Mouse (Mus musculus) embryo, embryonic 11.5 days (tissue): Measurements from ENCODE around the gene Prdx3.

Experiments used
- DNase-seq: peaks from one replicate; pipeline ENCODE4 v3.0.0-alpha.2; 2012; ENCODE audit warnings: low read depth, low spot score

Gene Prdx3

GRCm38 (mm10) chr19:60874064-60874694 is at the start of gene Prdx3:
TSS of gene Prdx3 (minus strand) at chr19:60874556.
- DNase-seq, result peak; percentile 90

- DNase-seq, result no peak
Measured at GRCm38 (mm10) chr19:60916869-60917570, 42.7 kb upstream of the Prdx3 start.

- no peak for DNase-seq
Measured at GRCm38 (mm10) chr19:60915862-60916261, 41.5 kb upstream of the Prdx3 start.

GRCm38 (mm10) chr19:60915236-60915635 is 40.9 kb upstream of the Prdx3 start:
- no peak for DNase-seq

- DNase-seq, result no peak
Measured at GRCm38 (mm10) chr19:60911653-60912052, 37.3 kb upstream of the Prdx3 start.

GRCm38 (mm10) chr19:60910304-60910703 is 35.9 kb upstream of the Prdx3 start:
- DNase-seq, result no peak

- DNase-seq, result no peak
Measured at GRCm38 (mm10) chr19:60905477-60905876, 31.1 kb upstream of the Prdx3 start.

- DNase-seq, result no peak
Measured at GRCm38 (mm10) chr19:60903971-60904370, 29.6 kb upstream of the Prdx3 start.

GRCm38 (mm10) chr19:60903139-60903538 is 28.8 kb upstream of the Prdx3 start:
- DNase-seq, result no peak

- DNase-seq, result no peak
Measured at GRCm38 (mm10) chr19:60895251-60895880, 21.0 kb upstream of the Prdx3 start.

- DNase-seq, result peak; percentile 30
Measured at GRCm38 (mm10) chr19:60891934-60892547, 17.7 kb upstream of the Prdx3 start.

- no peak for DNase-seq
Measured at GRCm38 (mm10) chr19:60891123-60891470, 16.7 kb upstream of the Prdx3 start.

- peak; percentile 35 for DNase-seq
Measured at GRCm38 (mm10) chr19:60890391-60891122, 16.2 kb upstream of the Prdx3 start.

- DNase-seq, result peak; percentile 90
Measured at GRCm38 (mm10) chr19:60889714-60890315, 15.5 kb upstream of the Prdx3 start, which contains the start of gene Grk5. TSS of gene Grk5 (plus strand) at chr19:60889749.

GRCm38 (mm10) chr19:60889101-60889713 is 14.9 kb upstream of the Prdx3 start:
- DNase-seq, result peak; percentile 39

GRCm38 (mm10) chr19:60887637-60888036 is 13.3 kb upstream of the Prdx3 start:
- DNase-seq, result no peak

GRCm38 (mm10) chr19:60883129-60883528 is 8.8 kb upstream of the Prdx3 start:
- no peak for DNase-seq

- no peak for DNase-seq
Measured at GRCm38 (mm10) chr19:60873501-60873900, 855 bp downstream of the Prdx3 start.

- DNase-seq, result no peak
Measured at GRCm38 (mm10) chr19:60872272-60872671, 2.1 kb downstream of the Prdx3 start.

- no peak for DNase-seq
Measured at GRCm38 (mm10) chr19:60871366-60871765, 3.0 kb downstream of the Prdx3 start.

GRCm38 (mm10) chr19:60870489-60870888 is 3.9 kb downstream of the Prdx3 start:
- no peak for DNase-seq
